Mouse (Mus musculus): ENCODE results near the gene Mtcl1. TPM values are rescaled to one million over a fixed set of nuclear protein-coding genes. Genes with fewer than 3 reads are reported as not detected.

The Mtcl1 gene
- total RNA-seq, 2 experiments from 2014 or later = 103 to 122 TPM

- no peak overlapping the region for H3K4me3 ChIP-seq
- no peak for DNase-seq (ENCODE audit: extremely low spot score in 1 of 2, low spot score in 2 of 2)
- TF ChIP-seq CTCF (IDR thresholded peaks at IDR 0.05) = no peak
- intact Hi-C loops (cut with DNase I) = no loop called here
- no peak overlapping the region for H3K27ac ChIP-seq
These were observed 114.7 kb downstream of the Mtcl1 start for GRCm38 (mm10) chr17:66334894-66335293.

GRCm38 (mm10) chr17:66331207-66331606 is 118.3 kb downstream of the Mtcl1 start:
- DNase-seq (ENCODE audit: extremely low spot score in 1 of 2, low spot score in 2 of 2) = no peak
- no peak for TF ChIP-seq CTCF (IDR thresholded peaks at IDR 0.05)
- H3K27ac ChIP-seq = no peak overlapping the region
- no peak overlapping the region for H3K4me3 ChIP-seq
- intact Hi-C loops (cut with DNase I) = no loop called here

DNA sequence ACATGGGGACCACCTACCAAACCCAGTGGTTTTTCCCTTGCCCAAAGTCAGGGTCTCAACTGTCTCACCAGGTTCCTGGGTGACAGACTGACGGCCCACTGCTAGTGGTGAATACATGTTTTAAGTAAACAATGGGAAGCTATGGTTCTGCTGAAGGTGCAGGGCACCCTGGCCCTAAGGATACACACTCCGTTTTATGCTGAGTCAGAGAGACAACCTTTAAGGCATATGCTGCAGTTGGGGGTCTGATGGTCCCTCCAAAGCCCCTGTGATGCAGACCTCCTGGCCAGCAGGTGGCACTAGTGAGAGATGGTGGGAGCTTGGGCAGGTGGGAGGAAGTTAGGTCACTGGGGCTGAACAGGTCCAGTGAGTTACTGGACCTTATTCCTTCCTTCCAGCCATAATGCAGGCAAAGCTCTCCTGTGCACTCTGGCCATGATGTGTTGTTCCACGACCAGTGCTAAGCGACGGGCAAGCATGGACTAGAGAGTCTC is 123.0 kb downstream of the Mtcl1 start:
- peak; percentile 46 for TF ChIP-seq CTCF (IDR thresholded peaks at IDR 0.05)
- intact Hi-C loops (cut with DNase I) = no loop called here
- H3K4me3 ChIP-seq = no peak overlapping the region
- H3K27ac ChIP-seq = peak overlapping the region; percentile 91
- DNase-seq (ENCODE audit: extremely low spot score in 1 of 2, low spot score in 2 of 2) = no peak

DNA sequence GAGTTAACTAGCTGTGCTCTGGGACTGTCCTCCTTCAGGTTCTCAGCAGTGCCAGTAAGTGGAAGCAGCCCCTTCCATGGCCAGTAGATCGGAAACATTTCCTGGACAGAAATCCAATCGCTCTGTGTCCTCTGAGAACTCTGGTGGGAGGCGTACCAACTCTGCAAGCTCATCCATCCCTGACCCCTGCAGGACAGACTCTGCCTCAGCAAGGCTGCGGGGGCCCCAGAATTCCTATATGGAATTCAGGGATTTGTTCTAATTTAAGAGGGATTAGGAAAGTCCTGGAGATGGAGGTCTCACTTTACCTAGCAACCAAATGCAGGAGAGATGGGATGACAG is 123.4 kb downstream of the Mtcl1 start:
- Histone ChIP-seq H3K4me3 (no peak overlapping the region), H3K27ac (peak overlapping the region; percentile 91)
- intact Hi-C loops (cut with DNase I) = no loop called here
- DNase-seq (ENCODE audit: extremely low spot score in 1 of 2, low spot score in 2 of 2) = no peak
- no peak for TF ChIP-seq CTCF (IDR thresholded peaks at IDR 0.05)

- intact Hi-C loops (cut with DNase I) = loop anchor here (2.0 kb wide), 1 partner anchor 61 kb away; no protein-coding TSS in a partner anchor
- TF ChIP-seq CTCF (IDR thresholded peaks at IDR 0.05) = no peak
- peak overlapping the region; percentile 15; the same call in 1 of the 2 replicates for H3K4me3 ChIP-seq
- peak overlapping the region; percentile 91 for H3K27ac ChIP-seq
- DNase-seq (ENCODE audit: extremely low spot score in 1 of 2, low spot score in 2 of 2) = peak; percentile 57 to 67
These were observed 123.9 kb downstream of the Mtcl1 start for GRCm38 (mm10) chr17:66325440-66326203.

- DNase-seq (ENCODE audit: extremely low spot score in 1 of 2, low spot score in 2 of 2) = no peak
- intact Hi-C loops (cut with DNase I) = loop anchor here (2.0 kb wide), 1 partner anchor 60 kb away; no protein-coding TSS in a partner anchor
- no peak for TF ChIP-seq CTCF (IDR thresholded peaks at IDR 0.05)
- Histone ChIP-seq H3K27ac (peak overlapping the region; percentile 91), H3K4me3 (no peak overlapping the region)
These were observed 124.7 kb downstream of the Mtcl1 start for GRCm38 (mm10) chr17:66324836-66325235.

GRCm38 (mm10) chr17:66322646-66323255 is 126.8 kb downstream of the Mtcl1 start:
- no peak for DNase-seq (ENCODE audit: extremely low spot score in 1 of 2, low spot score in 2 of 2)
- H3K4me3 ChIP-seq = no peak overlapping the region
- no peak overlapping the region for H3K27ac ChIP-seq
- intact Hi-C loops (cut with DNase I) = no loop called here
- TF ChIP-seq CTCF (IDR thresholded peaks at IDR 0.05) = no peak

DNA sequence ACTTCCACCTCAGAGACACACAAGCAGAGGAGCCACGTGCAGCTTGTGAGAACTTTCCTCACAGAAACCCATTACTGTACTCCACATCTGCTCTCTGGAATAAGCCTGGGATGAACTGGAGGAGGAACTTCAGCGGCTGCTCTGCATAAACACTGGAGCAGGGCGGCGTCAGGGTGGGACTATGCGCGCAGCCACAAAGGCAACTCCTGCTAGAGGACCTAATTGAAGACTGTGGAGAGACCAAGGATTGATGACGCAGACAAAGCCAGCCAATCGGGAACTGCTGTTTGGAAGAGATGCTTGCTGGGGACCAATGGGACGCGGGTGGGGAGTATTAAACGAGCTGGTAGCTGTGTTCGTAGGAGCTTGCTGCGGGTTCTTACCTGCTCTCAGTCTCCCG is 127.6 kb downstream of the Mtcl1 start:
- Histone ChIP-seq H3K27ac (no peak overlapping the region), H3K4me3 (no peak overlapping the region)
- TF ChIP-seq CTCF (IDR thresholded peaks at IDR 0.05) = no peak
- DNase-seq (ENCODE audit: extremely low spot score in 1 of 2, low spot score in 2 of 2) = no peak
- intact Hi-C loops (cut with DNase I) = no loop called here

DNA sequence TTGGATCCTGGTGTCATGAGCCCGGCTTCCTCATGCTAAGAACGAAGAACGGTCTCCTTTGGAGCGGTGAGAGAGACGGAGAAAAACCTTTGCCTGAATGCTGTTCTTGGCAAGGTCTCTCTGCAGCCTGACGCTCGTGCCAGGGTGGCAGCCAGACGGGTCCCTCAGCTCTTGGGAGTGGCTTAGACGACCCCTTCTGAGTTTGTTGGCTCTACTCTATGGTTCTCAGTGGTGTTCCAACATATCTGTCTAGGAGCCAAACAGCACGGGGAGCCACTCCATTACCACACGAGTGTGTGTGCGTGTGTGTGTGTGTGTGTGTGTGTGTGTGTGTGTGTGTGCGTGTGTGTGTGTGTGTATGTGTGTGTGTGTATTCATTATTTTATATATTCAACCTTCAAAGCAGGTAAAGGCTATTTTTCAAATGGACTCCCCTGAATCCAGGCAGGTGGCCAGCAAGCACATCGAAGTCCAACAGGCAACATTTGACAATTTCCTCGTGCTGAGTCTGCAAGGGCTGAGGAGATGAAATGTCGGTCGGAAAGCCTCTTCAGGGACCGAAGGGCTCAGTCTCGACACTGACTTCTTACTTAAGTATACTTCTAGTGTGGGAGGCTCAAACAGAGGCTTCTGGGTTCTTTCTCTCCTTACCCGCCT is 128.7 kb downstream of the Mtcl1 start:
- TF ChIP-seq CTCF (IDR thresholded peaks at IDR 0.05) = no peak
- Histone ChIP-seq H3K4me3 (no peak overlapping the region), H3K27ac (no peak overlapping the region)
- DNase-seq (ENCODE audit: extremely low spot score in 1 of 2, low spot score in 2 of 2) = no peak
- intact Hi-C loops (cut with DNase I) = no loop called here

DNA sequence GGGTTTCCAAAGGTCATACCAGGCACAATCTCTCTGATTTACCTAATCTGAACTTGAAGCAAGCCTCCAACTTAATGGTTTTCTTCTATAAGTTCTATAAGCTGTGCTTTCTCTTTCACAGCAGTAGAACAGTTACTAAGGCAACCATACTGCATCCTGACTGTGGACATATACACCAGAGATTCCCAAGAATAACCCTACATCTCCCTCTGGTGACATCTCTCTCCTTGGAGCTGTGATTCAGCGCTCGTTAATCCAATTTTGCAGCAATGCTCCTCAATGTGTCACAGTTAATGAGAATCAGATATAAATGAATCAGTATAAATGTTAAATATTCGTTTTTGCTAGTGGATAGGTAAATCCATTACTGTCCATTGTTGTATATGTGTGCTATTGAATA is 131.5 kb downstream of the Mtcl1 start:
- H3K4me3 ChIP-seq = no peak overlapping the region
- H3K27ac ChIP-seq = no peak overlapping the region
- DNase-seq (ENCODE audit: extremely low spot score in 1 of 2, low spot score in 2 of 2) = no peak
- no peak for TF ChIP-seq CTCF (IDR thresholded peaks at IDR 0.05)
- intact Hi-C loops (cut with DNase I) = no loop called here

GRCm38 (mm10) chr17:66317576-66317975 is 132.0 kb downstream of the Mtcl1 start:
- no peak for DNase-seq (ENCODE audit: extremely low spot score in 1 of 2, low spot score in 2 of 2)
- no peak overlapping the region for H3K27ac ChIP-seq
- TF ChIP-seq CTCF (IDR thresholded peaks at IDR 0.05) = no peak
- no peak overlapping the region for H3K4me3 ChIP-seq
- intact Hi-C loops (cut with DNase I) = no loop called here

GRCm38 (mm10) chr17:66317156-66317555 is 132.4 kb downstream of the Mtcl1 start:
- DNase-seq (ENCODE audit: extremely low spot score in 1 of 2, low spot score in 2 of 2) = no peak
- no peak overlapping the region for H3K27ac ChIP-seq
- TF ChIP-seq CTCF (IDR thresholded peaks at IDR 0.05) = no peak
- intact Hi-C loops (cut with DNase I) = no loop called here
- H3K4me3 ChIP-seq = no peak overlapping the region

Measured in left cerebral cortex, adult 2 months (tissue).